Mouse (Mus musculus) heart, adult 2 months (tissue): Measurements from ENCODE around the gene Phldb2. TPM values are rescaled to one million over a fixed set of nuclear protein-coding genes. Genes with fewer than 3 reads are reported as not detected.

Source experiments
- DNase-seq, 2 experiments: peaks; one replicate each; pipeline ENCODE4 v3.0.0; 2021
- H3K27ac ChIP-seq: fragments of 200-600 bp; 2 replicates; pipeline ENCODE4 v1.8.1; 2022
- H3K27me3 ChIP-seq: fragments of 200-500 bp; 2 replicates; pipeline ENCODE4 v1.6.1; 2012; ENCODE audit warnings: mild to moderate bottlenecking, low read length, inconsistent platforms, mixed read lengths; ENCODE audit not compliant: control insufficient read depth, insufficient read depth
- H3K36me3 ChIP-seq: fragments of 200-500 bp; 2 replicates; pipeline ENCODE4 v1.6.1; 2012; ENCODE audit warnings: low read length, inconsistent platforms; ENCODE audit not compliant: control insufficient read depth, insufficient read depth
- H3K4me1 ChIP-seq: fragments of 200-500 bp; 2 replicates; pipeline ENCODE4 v1.6.1; 2011; ENCODE audit warnings: low read length; ENCODE audit not compliant: control insufficient read depth, insufficient read depth
- H3K4me3 ChIP-seq: fragments of 200-600 bp; 2 replicates; pipeline ENCODE4 v1.8.1; 2022
- H3K79me2 ChIP-seq: fragments of 200-500 bp; replicated peaks from 2 replicates; pipeline ENCODE4 v1.6.1; 2012; ENCODE audit warnings: mild to moderate bottlenecking, inconsistent platforms, low read length, moderate library complexity, mixed read lengths; ENCODE audit not compliant: control insufficient read depth, insufficient read depth
- H3K9ac ChIP-seq: fragments of 200-500 bp; 2 replicates; pipeline ENCODE4 v1.6.1; 2012; ENCODE audit warnings: low read depth, mild to moderate bottlenecking, control low read depth, inconsistent platforms, low read length, mixed read lengths
- CTCF ChIP-seq: fragments of 200-600 bp; IDR thresholded peaks from 2 replicates; pipeline ENCODE4 v1.8.1; 2022; ENCODE audit warnings: antibody characterized with exemption, mild to moderate bottlenecking, moderate library complexity
- EP300 ChIP-seq: fragments of 200-500 bp; IDR thresholded peaks from 2 replicates; pipeline ENCODE4 v1.6.1; 2011; ENCODE audit warnings: low read depth, low read length, control low read depth; ENCODE audit not compliant: insufficient read depth
- POLR2A ChIP-seq: fragments of 200-500 bp; IDR thresholded peaks from 2 replicates; pipeline ENCODE4 v1.6.1; 2011; ENCODE audit warnings: mild to moderate bottlenecking, low read depth, low read length, control low read depth; ENCODE audit not compliant: insufficient read depth
- WGBS: fragments of 180-500 bp; shearing (Covaris S2); methylation state at CpG from one replicate; pipeline ENCODE4 v1.1.7; 2018; 5-methylcytosine and 5-hydroxymethylcytosine counted together
- intact Hi-C: fragments of 180-260 bp; cut with DNase I; formaldehyde crosslinking; loops from one replicate; pipeline ENCODE4 v1.15.1; 2025
- polyA plus RNA-seq: library from polyadenylated mRNA; depleted of rRNA; stranded (reverse); fragments of >200 nt; gene quantifications from 2 replicates; pipeline ENCODE4 v1.2.3, GENCODE M21; 2012
- total RNA-seq, 2 experiments: library from RNA; stranded (reverse); gene quantifications; 2 replicates each; pipeline ENCODE4 v1.2.3; 2021

Gene Phldb2
- total and polyA plus RNA-seq, 3 experiments = 3.6 to 13.0 (median 10.9) TPM

DNA sequence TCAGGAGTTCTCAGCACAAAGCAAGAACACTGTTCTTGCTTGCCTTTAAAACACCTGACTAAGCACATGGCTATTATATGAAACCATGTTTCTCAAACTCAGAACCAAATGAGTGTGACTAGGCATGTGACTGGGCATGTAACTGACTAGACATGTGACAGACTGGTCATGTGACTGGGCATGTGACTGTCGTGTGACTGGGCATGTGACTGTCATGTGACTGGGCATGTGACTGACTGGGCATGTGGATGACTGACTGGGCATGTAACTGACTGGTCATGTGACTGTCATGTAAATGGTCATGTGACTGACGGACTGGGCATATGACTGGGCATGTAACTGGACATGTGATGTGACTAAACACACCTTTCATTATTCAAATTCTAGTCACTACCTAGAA lies 16.8 kb upstream of the Phldb2 start:
- H3K27me3 ChIP-seq = no peaks in the 10 kb centered on the region
- no peaks in the 10 kb centered on the region for H3K79me2 ChIP-seq
- no peaks in the 10 kb centered on the region for H3K36me3 ChIP-seq
- intact Hi-C loops = no loop called here
- no peak overlapping the region for H3K4me3 ChIP-seq
- TF ChIP-seq CTCF (no peak), POLR2A (no peak), EP300 (no peak)
- H3K27ac ChIP-seq = no peak overlapping the region
- 91% methylated on average over 2 of the region's 2 CpGs for WGBS
- H3K4me1 ChIP-seq = peaks cover 3% of the 10 kb centered on the region
- DNase-seq = no peak
- no peak overlapping the region for H3K9ac ChIP-seq

DNA sequence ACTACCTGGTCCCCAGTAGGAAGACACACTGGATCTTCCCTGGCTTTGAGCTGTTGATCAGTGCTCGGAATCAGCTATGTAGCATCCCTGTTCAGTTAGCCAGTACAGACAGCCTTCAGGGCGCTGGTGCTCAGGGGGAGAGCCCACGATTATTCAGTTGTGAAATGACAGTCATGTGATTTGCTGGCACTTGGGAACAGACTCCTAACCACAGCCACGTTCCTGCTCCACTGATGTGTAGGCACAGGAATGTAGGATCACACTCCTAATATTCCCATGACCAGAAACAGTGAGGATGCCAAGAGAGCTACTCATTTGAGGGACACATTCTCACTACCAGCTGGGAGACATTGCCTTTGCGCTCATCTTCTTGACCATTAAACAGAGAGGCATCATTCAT lies 15.3 kb upstream of the Phldb2 start:
- H3K27ac ChIP-seq = no peak overlapping the region
- WGBS = 71% methylated on average over 5 of the region's 5 CpGs
- peaks cover 5% of the 10 kb centered on the region for H3K4me1 ChIP-seq
- no peaks in the 10 kb centered on the region for H3K36me3 ChIP-seq
- no peaks in the 10 kb centered on the region for H3K79me2 ChIP-seq
- no peaks in the 10 kb centered on the region for H3K27me3 ChIP-seq
- DNase-seq = no peak
- TF ChIP-seq POLR2A (no peak), CTCF (no peak), EP300 (no peak)
- H3K9ac ChIP-seq = no peak overlapping the region
- no peak overlapping the region for H3K4me3 ChIP-seq
- intact Hi-C loops = loop anchor here (5.0 kb wide), 1 partner anchor 226 kb away; the partner anchor contains the start of gene Abhd10

DNA sequence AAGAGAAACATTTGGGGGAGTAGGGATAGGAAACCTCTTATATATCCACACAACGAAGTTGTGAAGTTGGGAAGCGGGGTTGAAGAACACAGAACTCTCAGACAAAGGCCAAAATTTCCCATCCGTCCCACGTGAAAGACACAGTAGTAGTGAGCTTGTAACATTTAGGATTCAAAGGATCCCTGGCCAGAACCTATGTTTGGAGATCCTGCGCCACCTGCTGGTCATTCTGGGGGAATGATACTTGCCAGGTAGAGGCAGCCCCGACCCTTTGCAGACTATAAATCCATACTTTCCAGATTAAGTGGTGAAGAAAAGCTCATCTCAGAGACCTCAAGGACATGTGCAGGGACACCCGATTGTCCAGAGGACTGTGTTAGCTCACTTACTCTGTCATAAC lies 14.1 kb upstream of the Phldb2 start:
- DNase-seq = peak; percentile 76 to 81
- Histone ChIP-seq H3K9ac (no peak overlapping the region), H3K27ac (no peak overlapping the region), H3K79me2 (no peaks in the 10 kb centered on the region), H3K4me1 (peaks cover 6% of the 10 kb centered on the region), H3K4me3 (no peak overlapping the region), H3K27me3 (no peaks in the 10 kb centered on the region), H3K36me3 (no peaks in the 10 kb centered on the region)
- 0 out of 2 replicates have a peak, but pooled peaks have one; percentile 79 for TF ChIP-seq EP300
- TF ChIP-seq CTCF = peak; percentile 97
- TF ChIP-seq POLR2A = no peak
- WGBS = 4% methylated on average over 7 of the region's 7 CpGs
- intact Hi-C loops = loop anchor here (1.0 to 5.0 kb wide), 4 partner anchors 123 to 283 kb away; partner anchors contain the start of gene Abhd10

DNA sequence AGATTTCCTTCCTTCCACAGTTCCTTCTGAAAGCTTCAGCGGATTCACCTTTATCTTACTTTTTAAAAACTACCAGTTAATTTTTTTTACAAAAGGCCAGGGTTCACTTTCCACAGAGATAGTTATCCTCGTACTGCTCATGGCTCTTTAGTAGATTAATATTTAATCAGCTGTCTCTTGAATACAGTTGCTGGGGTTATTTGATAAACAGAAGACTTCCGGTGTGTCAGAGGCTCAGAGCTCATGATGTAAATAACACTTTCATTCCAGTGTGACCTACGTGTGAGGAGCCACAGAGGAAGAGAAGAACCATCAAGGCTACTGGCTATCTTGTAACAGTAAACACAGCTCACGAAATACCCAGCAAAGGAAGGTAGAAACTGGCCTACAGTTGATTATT lies 13.2 kb upstream of the Phldb2 start:
- Histone ChIP-seq H3K9ac (no peak overlapping the region), H3K79me2 (no peaks in the 10 kb centered on the region), H3K4me1 (peaks cover 6% of the 10 kb centered on the region), H3K4me3 (no peak overlapping the region), H3K27ac (no peak overlapping the region), H3K36me3 (no peaks in the 10 kb centered on the region), H3K27me3 (no peaks in the 10 kb centered on the region)
- TF ChIP-seq POLR2A (no peak), CTCF (no peak)
- WGBS = 45% methylated on average over 5 of the region's 5 CpGs
- no peak for DNase-seq
- intact Hi-C loops = loop anchor here (1.0 to 5.0 kb wide), 4 partner anchors 122 to 282 kb away; partner anchors contain the start of gene Abhd10

DNA sequence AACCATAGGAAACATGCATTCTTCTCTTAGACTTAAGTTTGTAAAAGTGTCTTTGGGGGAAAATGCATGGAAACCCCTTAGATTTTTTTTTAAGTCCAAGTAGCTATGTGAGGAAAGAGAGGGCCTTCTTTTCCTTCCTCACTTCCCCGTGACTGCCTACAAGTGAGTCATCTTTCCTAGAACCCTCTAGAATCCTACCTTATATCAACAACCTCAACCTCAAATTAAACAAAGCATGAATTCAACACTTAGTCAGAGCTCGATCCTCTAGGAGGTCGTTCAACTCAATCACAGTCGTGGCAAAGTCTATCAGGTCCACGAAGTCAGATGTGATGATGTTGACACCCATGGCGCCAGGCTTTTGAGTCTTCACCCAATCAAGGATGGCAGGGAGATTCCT lies 11.4 kb upstream of the Phldb2 start:
- H3K27ac ChIP-seq = no peak overlapping the region
- no peaks in the 10 kb centered on the region for H3K27me3 ChIP-seq
- H3K9ac ChIP-seq = no peak overlapping the region
- no peaks in the 10 kb centered on the region for H3K79me2 ChIP-seq
- DNase-seq = no peak
- peaks cover 6% of the 10 kb centered on the region for H3K4me1 ChIP-seq
- TF ChIP-seq POLR2A = no peak
- no peaks in the 10 kb centered on the region for H3K36me3 ChIP-seq
- intact Hi-C loops = loop anchor here (5.0 kb wide), 1 partner anchor 222 kb away; the partner anchor contains the start of gene Abhd10
- H3K4me3 ChIP-seq = no peak overlapping the region
- 88% methylated on average over 6 of the region's 6 CpGs for WGBS

DNA sequence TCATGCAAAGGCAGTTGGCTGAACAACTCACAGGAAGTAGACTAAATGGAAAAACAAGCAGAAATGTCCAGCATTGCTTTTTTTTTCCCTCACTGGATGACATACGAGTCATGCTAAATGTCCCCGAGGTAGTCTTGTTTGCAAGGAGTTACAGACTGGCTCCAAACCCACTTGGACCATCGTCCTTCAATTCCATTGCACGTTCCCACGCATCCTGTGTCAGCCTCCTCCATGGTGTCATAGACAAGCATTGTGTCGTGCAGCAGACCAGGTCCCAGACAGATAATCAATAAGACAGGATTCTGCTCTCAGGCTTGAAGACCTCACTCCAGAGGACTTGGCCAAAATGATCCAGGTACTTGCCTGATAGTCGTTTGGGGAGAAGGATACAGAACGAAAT lies 10.4 kb upstream of the Phldb2 start:
- Histone ChIP-seq H3K27me3 (no peaks in the 10 kb centered on the region), H3K36me3 (no peaks in the 10 kb centered on the region), H3K27ac (no peak overlapping the region), H3K9ac (no peak overlapping the region), H3K4me1 (peaks cover 6% of the 10 kb centered on the region), H3K79me2 (no peaks in the 10 kb centered on the region), H3K4me3 (no peak overlapping the region)
- TF ChIP-seq POLR2A = no peak
- TF ChIP-seq CTCF = no peak
- no peak for TF ChIP-seq EP300
- 55% methylated on average over 8 of the region's 8 CpGs for WGBS
- DNase-seq = no peak
- intact Hi-C loops = no loop called here
